Mouse (Mus musculus) midbrain, embryonic 10.5 days (tissue): ENCODE data around the gene Insl3. TPM values are rescaled to one million over a fixed set of nuclear protein-coding genes. Genes with fewer than 3 reads are reported as not detected.

Experiments used
- DNase-seq: peaks from one replicate; pipeline ENCODE4 v3.0.0-alpha.2; 2017; ENCODE audit warnings: low spot score
- H3K27ac ChIP-seq: fragments of 300-500 bp; sonication (generic); replicated peaks from 2 replicates; pipeline ENCODE4 v1.5.1; 2016; ENCODE audit warnings: mild to moderate bottlenecking
- H3K27me3 ChIP-seq: fragments of 300-500 bp; sonication (generic); 2 replicates; pipeline ENCODE4 v1.6.1; 2016; ENCODE audit warnings: low read depth, mild to moderate bottlenecking; ENCODE audit not compliant: poor library complexity, severe bottlenecking
- H3K36me3 ChIP-seq: fragments of 300-500 bp; sonication (generic); 2 replicates; pipeline ENCODE4 v1.6.1; 2016; ENCODE audit warnings: mild to moderate bottlenecking, moderate library complexity
- H3K4me1 ChIP-seq: fragments of 300-500 bp; sonication (generic); 2 replicates; pipeline ENCODE4 v1.6.1; 2016
- H3K4me3 ChIP-seq: fragments of 300-500 bp; sonication (generic); 2 replicates; pipeline ENCODE4 v1.5.1; 2016; ENCODE audit warnings: mild to moderate bottlenecking, moderate library complexity
- H3K9me3 ChIP-seq: fragments of 300-500 bp; sonication (generic); replicated peaks from 2 replicates; pipeline ENCODE4 v1.6.1; 2016; ENCODE audit warnings: mild to moderate bottlenecking
- WGBS: fragments of 180-500 bp; shearing (Covaris S2); methylation state at CpG from one replicate; pipeline ENCODE4 v1.1.7; 2016; 5-methylcytosine and 5-hydroxymethylcytosine counted together
- polyA plus RNA-seq: library from polyadenylated mRNA; unstranded; fragments of >200 nt; fragmentation: Nextera tagmentation; extraction: Ambion mirVana; gene quantifications from 2 replicates; pipeline ENCODE4 v1.2.1, GENCODE M21; 2016

Gene Insl3
- 0.30 and 0.37 TPM in 2 replicates for polyA plus RNA-seq

- H3K4me1 ChIP-seq: peaks cover 50% of the 10 kb centered on the region
- H3K4me3 ChIP-seq: no peak within 1 kb of the TSS
- no peak for DNase-seq
- H3K9me3 ChIP-seq: no peaks in the 10 kb centered on the region
- H3K27me3 ChIP-seq: peaks cover 100% of the 10 kb centered on the region
- H3K36me3 ChIP-seq: no peaks in the 10 kb centered on the region
- WGBS: 7% methylated on average over 33 of the region's 33 CpGs
- no peak within 1 kb of the TSS for H3K27ac ChIP-seq
These were observed at the start of gene Insl3 for GRCm38 (mm10) chr8:71689028-71689427. Gene Insl3, plus strand, starts transcription at chr8:71689214.

GRCm38 (mm10) chr8:71639318-71639717 is 49.7 kb upstream of the Insl3 start:
- Histone ChIP-seq H3K36me3 (no peaks in the 10 kb centered on the region), H3K4me3 (no peak overlapping the region), H3K4me1 (peaks cover 6% of the 10 kb centered on the region), H3K27ac (no peak overlapping the region), H3K9me3 (no peaks in the 10 kb centered on the region), H3K27me3 (peaks cover 40% of the 10 kb centered on the region)
- no peak for DNase-seq
- 95% methylated on average over 4 of the region's 4 CpGs for WGBS

- H3K36me3 ChIP-seq: no peaks in the 10 kb centered on the region
These were observed 43.5 kb upstream of the Insl3 start for GRCm38 (mm10) chr8:71645510-71645909.

GRCm38 (mm10) chr8:71654600-71654999 is 34.4 kb upstream of the Insl3 start:
- Histone ChIP-seq H3K4me3 (peak overlapping the region; percentile 43), H3K4me1 (peaks cover 17% of the 10 kb centered on the region), H3K27ac (no peak overlapping the region; the same call in 1 of the 2 replicates), H3K9me3 (no peaks in the 10 kb centered on the region), H3K27me3 (peaks cover 82% of the 10 kb centered on the region), H3K36me3 (no peaks in the 10 kb centered on the region)
- no peak for DNase-seq
- WGBS: 2% methylated on average over 24 of the region's 24 CpGs

More at GRCm38 (mm10) chr8:71645510-71645909, 43.5 kb upstream of the Insl3 start:
- no peak overlapping the region for H3K27ac ChIP-seq
- no peaks in the 10 kb centered on the region for H3K4me1 ChIP-seq
- no peaks in the 10 kb centered on the region for H3K9me3 ChIP-seq
- WGBS: 84% methylated on average over 9 of the region's 9 CpGs
- no peak overlapping the region for H3K4me3 ChIP-seq
- no peaks in the 10 kb centered on the region; the same call in none of the 2 replicates for H3K27me3 ChIP-seq
- no peak for DNase-seq

- no peaks in the 10 kb centered on the region for H3K36me3 ChIP-seq
- 22% methylated on average over 9 of the region's 9 CpGs for WGBS
These were observed 31.2 kb upstream of the Insl3 start for GRCm38 (mm10) chr8:71657816-71658215.

GRCm38 (mm10) chr8:71658515-71659049 is 30.4 kb upstream of the Insl3 start:
- Histone ChIP-seq H3K27ac (no peak overlapping the region), H3K27me3 (peaks cover 100% of the 10 kb centered on the region), H3K36me3 (no peaks in the 10 kb centered on the region), H3K4me3 (no peak overlapping the region), H3K9me3 (no peaks in the 10 kb centered on the region), H3K4me1 (peaks cover 24% of the 10 kb centered on the region)
- no peak for DNase-seq
- WGBS: 31% methylated on average over 17 of the region's 17 CpGs

More at GRCm38 (mm10) chr8:71657816-71658215, 31.2 kb upstream of the Insl3 start:
- H3K27ac ChIP-seq: no peak overlapping the region
- peaks cover 100% of the 10 kb centered on the region for H3K27me3 ChIP-seq
- H3K4me3 ChIP-seq: no peak overlapping the region
- DNase-seq: no peak
- H3K4me1 ChIP-seq: peaks cover 24% of the 10 kb centered on the region
- H3K9me3 ChIP-seq: no peaks in the 10 kb centered on the region

GRCm38 (mm10) chr8:71659751-71660150 is 29.3 kb upstream of the Insl3 start:
- Histone ChIP-seq H3K27ac (no peak overlapping the region), H3K4me1 (peaks cover 21% of the 10 kb centered on the region), H3K36me3 (no peaks in the 10 kb centered on the region), H3K4me3 (no peak overlapping the region), H3K27me3 (peaks cover 100% of the 10 kb centered on the region), H3K9me3 (no peaks in the 10 kb centered on the region)
- 86% methylated on average over 1 of the region's 1 CpGs for WGBS
- no peak for DNase-seq

- peak; percentile 86 for DNase-seq
- Histone ChIP-seq H3K4me3 (no peak overlapping the region), H3K36me3 (no peaks in the 10 kb centered on the region), H3K27ac (no peak overlapping the region), H3K4me1 (peaks cover 22% of the 10 kb centered on the region), H3K27me3 (peaks cover 96% of the 10 kb centered on the region), H3K9me3 (no peaks in the 10 kb centered on the region)
- 8% methylated on average over 36 of the region's 36 CpGs for WGBS
These were observed 28.5 kb upstream of the Insl3 start for GRCm38 (mm10) chr8:71660325-71661120.

- no peaks in the 10 kb centered on the region for H3K36me3 ChIP-seq
- peaks cover 56% of the 10 kb centered on the region for H3K4me1 ChIP-seq
- WGBS: 5% methylated on average over 22 of the region's 22 CpGs
- no peaks in the 10 kb centered on the region for H3K9me3 ChIP-seq
- peak overlapping the region; percentile 44 for H3K4me3 ChIP-seq
- peak; percentile 91 for DNase-seq
- H3K27me3 ChIP-seq: peaks cover 92% of the 10 kb centered on the region
- H3K27ac ChIP-seq: peak overlapping the region; percentile 81
These were observed 23.5 kb upstream of the Insl3 start for GRCm38 (mm10) chr8:71665331-71666130.

GRCm38 (mm10) chr8:71666855-71667254 is 22.2 kb upstream of the Insl3 start:
- H3K36me3 ChIP-seq: no peaks in the 10 kb centered on the region
- H3K9me3 ChIP-seq: no peaks in the 10 kb centered on the region
- WGBS: 30% methylated on average over 1 of the region's 1 CpGs
- H3K4me3 ChIP-seq: no peak overlapping the region
- DNase-seq: no peak
- peaks cover 66% of the 10 kb centered on the region for H3K4me1 ChIP-seq
- H3K27me3 ChIP-seq: peaks cover 87% of the 10 kb centered on the region
- peak overlapping the region; percentile 17; the same call in 1 of the 2 replicates for H3K27ac ChIP-seq

- DNase-seq: no peak
- peaks cover 87% of the 10 kb centered on the region for H3K27me3 ChIP-seq
These were observed 21.8 kb upstream of the Insl3 start for GRCm38 (mm10) chr8:71667256-71667655.

GRCm38 (mm10) chr8:71668220-71668975 is 20.6 kb upstream of the Insl3 start:
- DNase-seq: no peak
- Histone ChIP-seq H3K27me3 (peaks cover 87% of the 10 kb centered on the region), H3K36me3 (no peaks in the 10 kb centered on the region), H3K27ac (peak overlapping the region; percentile 14), H3K9me3 (no peaks in the 10 kb centered on the region), H3K4me3 (peak overlapping the region; percentile 29), H3K4me1 (peaks cover 70% of the 10 kb centered on the region)
- WGBS: 4% methylated on average over 21 of the region's 21 CpGs

More at GRCm38 (mm10) chr8:71667256-71667655, 21.8 kb upstream of the Insl3 start:
- Histone ChIP-seq H3K4me1 (peaks cover 70% of the 10 kb centered on the region), H3K4me3 (peak overlapping the region; percentile 29; the same call in 1 of the 2 replicates), H3K36me3 (no peaks in the 10 kb centered on the region), H3K27ac (peak overlapping the region; percentile 17), H3K9me3 (no peaks in the 10 kb centered on the region)
- WGBS: 54% methylated on average over 5 of the region's 5 CpGs
